Mouse (Mus musculus) limb, embryonic 12.5 days (tissue): ENCODE results near the gene Myl3. TPM values are rescaled to one million over a fixed set of nuclear protein-coding genes. Genes with fewer than 3 reads are reported as not detected.

ENCODE experiments used
- ATAC-seq: fragments of 200-750 bp; cut with Nextera tagmentation; 2 replicates; pipeline ENCODE4 v1.8.0; 2017; ENCODE audit warnings: low read depth, moderate TSS enrichment; ENCODE audit not compliant: insufficient number of reproducible peaks, insufficient read depth, low FRiP score, low TSS enrichment
- H3K27ac ChIP-seq: fragments of 300-500 bp; sonication (generic); 2 replicates; pipeline ENCODE4 v1.5.1; 2016; ENCODE audit warnings: mild to moderate bottlenecking, moderate library complexity
- H3K27me3 ChIP-seq: fragments of 300-500 bp; sonication (generic); 2 replicates; pipeline ENCODE4 v1.6.1; 2016; ENCODE audit warnings: mild to moderate bottlenecking, moderate library complexity
- H3K36me3 ChIP-seq: fragments of 300-500 bp; sonication (generic); 2 replicates; pipeline ENCODE4 v1.6.1; 2016; ENCODE audit warnings: mild to moderate bottlenecking, moderate library complexity
- H3K4me1 ChIP-seq: fragments of 300-500 bp; sonication (generic); replicated peaks from 2 replicates; pipeline ENCODE4 v1.6.1; 2016
- H3K4me2 ChIP-seq: fragments of 300-500 bp; sonication (generic); 2 replicates; pipeline ENCODE4 v1.6.1; 2016; ENCODE audit warnings: mild to moderate bottlenecking, moderate library complexity
- H3K4me3 ChIP-seq: fragments of 300-500 bp; sonication (generic); replicated peaks from 2 replicates; pipeline ENCODE4 v1.5.1; 2016; ENCODE audit warnings: mild to moderate bottlenecking
- H3K9ac ChIP-seq: fragments of 300-500 bp; sonication (generic); replicated peaks from 2 replicates; pipeline ENCODE4 v1.6.1; 2016; ENCODE audit warnings: mild to moderate bottlenecking, moderate library complexity
- H3K9me3 ChIP-seq: fragments of 300-500 bp; sonication (generic); 2 replicates; pipeline ENCODE4 v1.6.1; 2016; ENCODE audit warnings: mild to moderate bottlenecking, moderate library complexity
- WGBS: fragments of 180-500 bp; shearing (Covaris S2); methylation state at CpG from one replicate; pipeline ENCODE4 v1.1.7; 2016; 5-methylcytosine and 5-hydroxymethylcytosine counted together
- polyA plus RNA-seq: library from polyadenylated mRNA; unstranded; fragments of >200 nt; fragmentation: Nextera tagmentation; extraction: Ambion mirVana; gene quantifications from 2 replicates; pipeline ENCODE4 v1.2.1, GENCODE M21; 2016

Gene Myl3
- polyA plus RNA-seq, 1 experiment from 2014 or later, result 2.6 TPM

GRCm38 (mm10) chr9:110731859-110732258 lies 9.8 kb upstream of the Myl3 start:
- Histone ChIP-seq H3K27ac (no peak overlapping the region), H3K9me3 (no peaks in the 10 kb centered on the region), H3K36me3 (peaks cover 37% of the 10 kb centered on the region), H3K4me1 (peaks cover 59% of the 10 kb centered on the region), H3K9ac (no peak overlapping the region), H3K4me2 (peak overlapping the region; percentile 69), H3K27me3 (peaks cover 72% of the 10 kb centered on the region), H3K4me3 (peak overlapping the region; percentile 37; the same call in 1 of the 2 replicates)
- WGBS, result 47% methylated on average over 4 of the region's 4 CpGs
- no peak for ATAC-seq

- Histone ChIP-seq H3K4me1 (peaks cover 59% of the 10 kb centered on the region), H3K4me3 (peak overlapping the region; percentile 37), H3K36me3 (peaks cover 29% of the 10 kb centered on the region), H3K4me2 (peak overlapping the region; percentile 69), H3K27ac (peak overlapping the region; percentile 84), H3K27me3 (peaks cover 64% of the 10 kb centered on the region), H3K9ac (peak overlapping the region; percentile 48; the same call in 1 of the 2 replicates), H3K9me3 (no peaks in the 10 kb centered on the region)
- peak; percentile 86 for ATAC-seq
- WGBS, result under 1% methylated on average over 26 of the region's 26 CpGs
Observed at GRCm38 (mm10) chr9:110732623-110733022, 9.0 kb upstream of the Myl3 start.

DNA sequence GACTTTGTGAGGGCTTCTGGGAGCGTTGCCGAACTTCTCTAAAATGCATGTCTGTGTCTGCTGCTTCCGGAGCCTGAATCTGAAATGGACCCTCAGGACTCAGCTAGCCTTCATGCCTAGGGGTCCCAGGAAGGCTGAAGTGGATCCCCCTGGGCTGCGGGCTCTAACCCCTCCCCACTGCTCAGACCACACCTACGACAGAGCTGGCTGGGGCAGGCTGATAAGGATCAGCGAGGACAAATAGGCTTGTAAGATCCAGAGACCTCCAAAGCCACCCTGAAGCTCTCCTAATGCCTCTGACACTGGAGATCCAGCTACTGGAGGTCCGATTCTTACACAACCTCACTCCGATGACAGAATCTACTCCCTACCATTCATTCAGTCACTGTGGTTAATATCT lies 8.6 kb upstream of the Myl3 start:
- Histone ChIP-seq H3K27ac (peak overlapping the region; percentile 84), H3K9ac (peak overlapping the region; percentile 48; the same call in 1 of the 2 replicates), H3K27me3 (peaks cover 59% of the 10 kb centered on the region), H3K4me2 (peak overlapping the region; percentile 69), H3K4me3 (peak overlapping the region; percentile 37), H3K4me1 (peaks cover 59% of the 10 kb centered on the region), H3K9me3 (no peaks in the 10 kb centered on the region), H3K36me3 (peaks cover 25% of the 10 kb centered on the region)
- WGBS, result 9% methylated on average over 8 of the region's 8 CpGs
- ATAC-seq, result no peak

DNA sequence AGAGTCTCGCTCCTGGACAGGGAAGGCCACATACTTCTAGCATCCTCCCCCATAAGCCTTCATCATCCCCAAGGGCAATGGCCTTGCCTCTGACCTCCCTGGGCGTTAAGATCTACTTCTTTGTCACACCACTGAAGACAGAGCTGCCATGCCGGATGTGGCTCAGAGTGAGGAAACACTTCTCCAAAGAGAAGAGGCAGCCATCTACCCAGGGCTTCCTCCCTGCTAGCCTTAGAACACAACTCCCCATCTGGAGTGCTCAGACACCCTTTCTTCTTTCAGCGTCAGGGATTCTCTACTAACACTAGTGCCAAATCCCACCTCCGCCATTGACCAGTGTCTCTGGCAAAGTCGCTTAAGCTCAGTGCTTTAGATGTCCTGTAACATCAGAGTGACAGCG lies 7.5 kb upstream of the Myl3 start:
- Histone ChIP-seq H3K4me2 (no peak overlapping the region), H3K4me1 (peaks cover 59% of the 10 kb centered on the region), H3K9ac (no peak overlapping the region), H3K9me3 (no peaks in the 10 kb centered on the region), H3K4me3 (no peak overlapping the region), H3K27me3 (peaks cover 49% of the 10 kb centered on the region), H3K36me3 (peaks cover 24% of the 10 kb centered on the region), H3K27ac (no peak overlapping the region)
- WGBS, result 79% methylated on average over 7 of the region's 7 CpGs
- no peak for ATAC-seq

- peak overlapping the region; percentile 45; the same call in 1 of the 2 replicates for H3K27ac ChIP-seq
- H3K4me3 ChIP-seq, result no peak overlapping the region
- WGBS, result 31% methylated on average over 9 of the region's 9 CpGs
- no peak overlapping the region for H3K9ac ChIP-seq
- peaks cover 72% of the 10 kb centered on the region for H3K4me1 ChIP-seq
- H3K9me3 ChIP-seq, result no peaks in the 10 kb centered on the region
- H3K4me2 ChIP-seq, result peak overlapping the region; percentile 15
- peaks cover 55% of the 10 kb centered on the region for H3K27me3 ChIP-seq
- H3K36me3 ChIP-seq, result peaks cover 17% of the 10 kb centered on the region
- no peak for ATAC-seq
Observed at GRCm38 (mm10) chr9:110736362-110736761, 5.3 kb upstream of the Myl3 start.

GRCm38 (mm10) chr9:110738054-110738453 lies 3.6 kb upstream of the Myl3 start:
- 23% methylated on average over 1 of the region's 1 CpGs for WGBS
- ATAC-seq, result no peak
- Histone ChIP-seq H3K9ac (no peak overlapping the region), H3K4me2 (no peak overlapping the region), H3K27me3 (peaks cover 57% of the 10 kb centered on the region), H3K36me3 (peaks cover 17% of the 10 kb centered on the region), H3K27ac (no peak overlapping the region), H3K4me1 (peaks cover 61% of the 10 kb centered on the region), H3K9me3 (no peaks in the 10 kb centered on the region), H3K4me3 (no peak overlapping the region)

DNA sequence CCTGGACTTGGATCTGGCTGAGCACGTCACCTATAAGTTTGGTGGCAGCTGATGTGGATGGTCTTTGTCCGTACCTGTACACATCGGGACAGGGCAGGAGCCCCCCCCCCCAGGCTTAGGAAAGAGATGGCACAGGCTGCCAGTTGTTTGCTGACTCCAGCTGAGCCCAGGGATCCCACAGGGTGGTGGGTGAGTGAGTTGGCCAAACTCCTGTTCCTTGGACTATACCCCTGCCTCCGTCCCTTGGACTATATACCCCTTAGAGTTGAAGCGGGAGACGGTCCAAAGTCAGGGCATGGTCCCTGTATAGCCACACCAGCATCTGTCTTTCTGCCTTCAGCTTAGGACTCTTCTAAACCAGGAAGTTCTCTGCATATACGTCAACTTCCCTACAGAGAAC lies 1.7 kb upstream of the Myl3 start:
- WGBS, result 92% methylated on average over 7 of the region's 7 CpGs
- peaks cover 55% of the 10 kb centered on the region for H3K27me3 ChIP-seq
- no peak for ATAC-seq
- no peaks in the 10 kb centered on the region for H3K9me3 ChIP-seq
- no peak overlapping the region for H3K27ac ChIP-seq
- H3K36me3 ChIP-seq, result peaks cover 17% of the 10 kb centered on the region
- H3K9ac ChIP-seq, result no peak overlapping the region
- H3K4me1 ChIP-seq, result peaks cover 54% of the 10 kb centered on the region
- H3K4me2 ChIP-seq, result peak overlapping the region; percentile 78; the same call in 1 of the 2 replicates
- H3K4me3 ChIP-seq, result 0 out of 2 replicates have a peak overlapping the region, but pooled peaks have one; percentile 82

GRCm38 (mm10) chr9:110742295-110742950 lies 762 bp downstream of the Myl3 start:
- peaks cover 60% of the 10 kb centered on the region for H3K4me1 ChIP-seq

GRCm38 (mm10) chr9:110742951-110743455 lies 1.3 kb downstream of the Myl3 start:
- no peaks in the 10 kb centered on the region for H3K9me3 ChIP-seq
- WGBS, result 1% methylated on average over 49 of the region's 49 CpGs
- peaks cover 51% of the 10 kb centered on the region for H3K27me3 ChIP-seq
- H3K27ac ChIP-seq, result peak overlapping the region; percentile 95
- H3K4me1 ChIP-seq, result peaks cover 63% of the 10 kb centered on the region
- peak overlapping the region; percentile 78 for H3K4me2 ChIP-seq
- peak overlapping the region; percentile 94 for H3K9ac ChIP-seq
- ATAC-seq, result peak; percentile 2; the same call in 1 of the 2 replicates
- H3K4me3 ChIP-seq, result peak overlapping the region; percentile 82
- peaks cover 13% of the 10 kb centered on the region for H3K36me3 ChIP-seq

More at GRCm38 (mm10) chr9:110742295-110742950, 762 bp downstream of the Myl3 start:
- WGBS, result under 1% methylated on average over 54 of the region's 71 CpGs
- peak overlapping the region; percentile 95 for H3K27ac ChIP-seq
- peaks cover 13% of the 10 kb centered on the region for H3K36me3 ChIP-seq
- peak overlapping the region; percentile 94 for H3K9ac ChIP-seq
- H3K4me3 ChIP-seq, result peak overlapping the region; percentile 82
- H3K4me2 ChIP-seq, result peak overlapping the region; percentile 78
- no peaks in the 10 kb centered on the region for H3K9me3 ChIP-seq
- ATAC-seq, result peak; percentile 53
- H3K27me3 ChIP-seq, result peaks cover 47% of the 10 kb centered on the region

DNA sequence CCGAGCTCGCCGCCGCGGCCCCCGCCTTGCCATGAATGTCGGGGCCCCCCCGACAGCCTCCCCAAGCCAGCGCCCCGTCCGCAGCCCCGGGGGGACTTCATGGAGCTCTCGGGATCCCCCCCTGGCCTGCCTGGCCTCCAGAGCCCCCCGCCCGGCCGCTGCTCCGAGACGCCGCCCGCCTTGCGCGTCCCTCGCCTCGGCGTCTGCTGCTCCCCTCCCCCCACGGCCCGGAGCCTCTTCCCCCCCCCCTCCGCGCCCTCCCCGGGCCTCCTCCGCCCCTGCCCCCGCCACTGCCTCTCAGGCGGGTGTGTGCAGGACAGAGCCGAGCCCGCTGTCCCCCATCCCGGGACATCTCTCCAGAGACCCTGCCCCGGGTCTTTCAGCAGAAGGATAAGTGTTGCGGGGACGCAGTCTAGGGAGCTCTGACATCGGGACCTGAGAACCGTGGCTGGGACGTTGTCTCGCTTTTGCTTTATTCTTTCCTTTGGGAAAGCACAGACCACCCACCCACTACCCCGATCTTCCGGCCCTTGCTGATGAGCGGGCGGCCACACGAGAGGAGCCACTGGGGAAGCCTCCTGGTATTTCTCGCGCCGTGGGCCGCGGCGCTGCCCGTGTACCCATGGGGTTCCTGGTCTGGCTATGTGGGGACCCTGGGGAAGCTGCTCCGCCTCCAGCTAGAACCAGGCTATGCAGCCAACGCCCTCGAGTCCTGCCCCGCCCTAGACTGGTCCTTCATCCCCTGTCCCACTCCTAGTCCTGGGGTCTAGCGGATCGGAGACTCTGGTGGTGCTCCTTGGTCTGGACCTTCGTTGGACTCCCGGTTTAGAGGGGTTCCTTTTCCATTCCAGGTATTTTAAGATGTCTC lies 2.0 kb downstream of the Myl3 start:
- H3K9ac ChIP-seq, result peak overlapping the region; percentile 94
- H3K4me3 ChIP-seq, result peak overlapping the region; percentile 82
- H3K4me2 ChIP-seq, result peak overlapping the region; percentile 78
- peaks cover 70% of the 10 kb centered on the region for H3K4me1 ChIP-seq
- peak overlapping the region; percentile 95 for H3K27ac ChIP-seq
- no peaks in the 10 kb centered on the region for H3K9me3 ChIP-seq
- ATAC-seq, result peak; percentile 48; the same call in 1 of the 2 replicates
- H3K27me3 ChIP-seq, result peaks cover 58% of the 10 kb centered on the region
- peaks cover 10% of the 10 kb centered on the region for H3K36me3 ChIP-seq
- WGBS, result 2% methylated on average over 46 of the region's 63 CpGs

- 11% methylated on average over 5 of the region's 5 CpGs for WGBS
- peaks cover 57% of the 10 kb centered on the region for H3K27me3 ChIP-seq
- no peak for ATAC-seq
Observed at GRCm38 (mm10) chr9:110745752-110746151, 4.1 kb downstream of the Myl3 start.

More at GRCm38 (mm10) chr9:110745752-110746151, 4.1 kb downstream of the Myl3 start:
- Histone ChIP-seq H3K9ac (no peak overlapping the region), H3K4me3 (no peak overlapping the region), H3K36me3 (no peaks in the 10 kb centered on the region), H3K9me3 (no peaks in the 10 kb centered on the region), H3K4me2 (peak overlapping the region; percentile 18; the same call in 1 of the 2 replicates), H3K4me1 (peaks cover 78% of the 10 kb centered on the region), H3K27ac (no peak overlapping the region)
